Mouse (Mus musculus): Measurements from ENCODE around the gene Gm14412.
"Not testable (repeated sequence)": the region's sequence is repeated elsewhere in the genome, so short reads cannot be mapped to it uniquely, and the experiment has no call there.

- not testable (repeated sequence) for TF ChIP-seq CTCF (IDR thresholded peaks at IDR 0.05; ENCODE audit: borderline replicate concordance, control insufficient read depth, extremely low read depth, insufficient read depth, low read length, poor library complexity); POLR2A (IDR thresholded peaks at IDR 0.05; ENCODE audit: control insufficient read depth, extremely low read depth, insufficient read depth, low read length, poor library complexity)
Observed at GRCm38 (mm10) chr2:177320786-177321320, 3.3 kb downstream of the Gm14412 start.
